Mouse (Mus musculus) neural tube, embryonic 13.5 days (tissue): ENCODE data around the gene Sipa1l2. TPM values are rescaled to one million over a fixed set of nuclear protein-coding genes. Genes with fewer than 3 reads are reported as not detected.

Experiments
- ATAC-seq: fragments of 200-750 bp; cut with Nextera tagmentation; 2 replicates; pipeline ENCODE4 v1.8.0; 2017; ENCODE audit warnings: low read depth, mild to moderate bottlenecking, moderate TSS enrichment, moderate library complexity
- H3K27ac ChIP-seq: fragments of 300-500 bp; sonication (generic); replicated peaks from 2 replicates; pipeline ENCODE4 v1.5.1; 2015; ENCODE audit warnings: moderate library complexity, mild to moderate bottlenecking, inconsistent platforms
- H3K27me3 ChIP-seq: fragments of 300-500 bp; sonication (generic); 2 replicates; pipeline ENCODE4 v1.6.1; 2015; ENCODE audit warnings: mild to moderate bottlenecking, inconsistent platforms
- H3K36me3 ChIP-seq: fragments of 300-500 bp; sonication (generic); 2 replicates; pipeline ENCODE4 v1.6.1; 2015; ENCODE audit warnings: mild to moderate bottlenecking, inconsistent platforms
- H3K4me1 ChIP-seq: fragments of 300-500 bp; sonication (generic); replicated peaks from 2 replicates; pipeline ENCODE4 v1.6.1; 2015; ENCODE audit warnings: inconsistent platforms
- H3K4me2 ChIP-seq: fragments of 300-500 bp; sonication (generic); 2 replicates; pipeline ENCODE4 v1.6.1; 2015; ENCODE audit warnings: inconsistent platforms, mild to moderate bottlenecking, moderate library complexity
- H3K4me3 ChIP-seq: fragments of 300-500 bp; sonication (generic); 2 replicates; pipeline ENCODE4 v1.5.1; 2015; ENCODE audit warnings: mild to moderate bottlenecking, inconsistent platforms
- H3K9ac ChIP-seq: fragments of 300-500 bp; sonication (generic); 2 replicates; pipeline ENCODE4 v1.6.1; 2015; ENCODE audit warnings: moderate library complexity, mild to moderate bottlenecking, inconsistent platforms
- H3K9me3 ChIP-seq: fragments of 300-500 bp; sonication (generic); 2 replicates; pipeline ENCODE4 v1.6.1; 2016; ENCODE audit warnings: inconsistent platforms
- WGBS: fragments of 180-500 bp; shearing (Covaris S2); methylation state at CpG from one replicate; pipeline ENCODE4 v1.1.7; 2015; 5-methylcytosine and 5-hydroxymethylcytosine counted together
- polyA plus RNA-seq: library from polyadenylated mRNA; unstranded; fragments of >200 nt; fragmentation: Nextera tagmentation; extraction: Ambion mirVana; gene quantifications from 2 replicates; pipeline ENCODE4 v1.2.1, GENCODE M21; 2015

Sipa1l2 gene
- polyA plus RNA-seq, 1 experiment from 2014 or later = 19.7 TPM

- Histone ChIP-seq H3K36me3 (no peaks in the 10 kb centered on the region), H3K27ac (peak overlapping the region; percentile 50), H3K27me3 (0 out of 2 replicates have a peak, but pooled peaks cover 10% of the 10 kb centered on the region), H3K4me3 (no peak overlapping the region), H3K4me1 (peaks cover 44% of the 10 kb centered on the region), H3K9ac (no peak overlapping the region), H3K4me2 (no peak overlapping the region), H3K9me3 (no peaks in the 10 kb centered on the region)
- peak; percentile 73 for ATAC-seq
- 19% methylated on average over 6 of the region's 6 CpGs for WGBS
Measured at GRCm38 (mm10) chr8:125385519-125386150, 184.0 kb downstream of the Sipa1l2 start.

- Histone ChIP-seq H3K9ac (no peak overlapping the region), H3K4me3 (no peak overlapping the region), H3K27ac (no peak overlapping the region), H3K36me3 (no peaks in the 10 kb centered on the region), H3K9me3 (no peaks in the 10 kb centered on the region), H3K4me2 (no peak overlapping the region), H3K27me3 (0 out of 2 replicates have a peak, but pooled peaks cover 10% of the 10 kb centered on the region), H3K4me1 (peaks cover 34% of the 10 kb centered on the region)
- no peak for ATAC-seq
- 87% methylated on average over 4 of the region's 4 CpGs for WGBS
Measured at GRCm38 (mm10) chr8:125384551-125385183, 184.9 kb downstream of the Sipa1l2 start.

GRCm38 (mm10) chr8:125381674-125382073, 187.9 kb downstream of the Sipa1l2 start:
- ATAC-seq = no peak
- H3K9ac ChIP-seq = no peak overlapping the region
- WGBS = 81% methylated on average over 3 of the region's 3 CpGs

GRCm38 (mm10) chr8:125379939-125380338, 189.7 kb downstream of the Sipa1l2 start:
- WGBS = 72% methylated on average over 7 of the region's 7 CpGs
- no peak overlapping the region for H3K9ac ChIP-seq

More at GRCm38 (mm10) chr8:125381674-125382073, 187.9 kb downstream of the Sipa1l2 start:
- Histone ChIP-seq H3K4me3 (no peak overlapping the region), H3K36me3 (no peaks in the 10 kb centered on the region), H3K9me3 (no peaks in the 10 kb centered on the region), H3K27me3 (0 out of 2 replicates have a peak, but pooled peaks cover 10% of the 10 kb centered on the region), H3K27ac (no peak overlapping the region), H3K4me2 (no peak overlapping the region), H3K4me1 (peaks cover 19% of the 10 kb centered on the region)

GRCm38 (mm10) chr8:125379156-125379555, 190.5 kb downstream of the Sipa1l2 start:
- WGBS = 79% methylated on average over 10 of the region's 10 CpGs
- H3K4me2 ChIP-seq = no peak overlapping the region
- H3K27me3 ChIP-seq = 0 out of 2 replicates have a peak, but pooled peaks cover 10% of the 10 kb centered on the region
- H3K9me3 ChIP-seq = no peaks in the 10 kb centered on the region
- H3K9ac ChIP-seq = no peak overlapping the region
- H3K4me3 ChIP-seq = no peak overlapping the region
- H3K4me1 ChIP-seq = peaks cover 11% of the 10 kb centered on the region
- no peaks in the 10 kb centered on the region for H3K36me3 ChIP-seq
- no peak overlapping the region for H3K27ac ChIP-seq
- no peak for ATAC-seq

More at GRCm38 (mm10) chr8:125379939-125380338, 189.7 kb downstream of the Sipa1l2 start:
- Histone ChIP-seq H3K4me3 (no peak overlapping the region), H3K36me3 (no peaks in the 10 kb centered on the region), H3K27ac (no peak overlapping the region), H3K4me1 (peaks cover 14% of the 10 kb centered on the region), H3K4me2 (no peak overlapping the region), H3K27me3 (0 out of 2 replicates have a peak, but pooled peaks cover 10% of the 10 kb centered on the region), H3K9me3 (no peaks in the 10 kb centered on the region)
- no peak for ATAC-seq

GRCm38 (mm10) chr8:125377704-125378103, 191.9 kb downstream of the Sipa1l2 start:
- peaks cover 11% of the 10 kb centered on the region for H3K4me1 ChIP-seq
- no peak for ATAC-seq
- H3K27me3 ChIP-seq = 0 out of 2 replicates have a peak, but pooled peaks cover 8% of the 10 kb centered on the region
- no peaks in the 10 kb centered on the region for H3K36me3 ChIP-seq
- no peak overlapping the region for H3K9ac ChIP-seq
- 82% methylated on average over 3 of the region's 3 CpGs for WGBS
- H3K27ac ChIP-seq = no peak overlapping the region
- no peak overlapping the region for H3K4me3 ChIP-seq
- H3K9me3 ChIP-seq = no peaks in the 10 kb centered on the region
- no peak overlapping the region for H3K4me2 ChIP-seq

- peak overlapping the region; percentile 59; the same call in 1 of the 2 replicates for H3K27ac ChIP-seq
- no peak overlapping the region for H3K4me2 ChIP-seq
- no peak for ATAC-seq
Measured at GRCm38 (mm10) chr8:125376448-125376845, 193.2 kb downstream of the Sipa1l2 start.

GRCm38 (mm10) chr8:125375659-125376447, 193.8 kb downstream of the Sipa1l2 start:
- ATAC-seq = peak; percentile 52
- no peak overlapping the region for H3K4me3 ChIP-seq

More at GRCm38 (mm10) chr8:125376448-125376845, 193.2 kb downstream of the Sipa1l2 start:
- Histone ChIP-seq H3K9ac (no peak overlapping the region), H3K27me3 (no peaks in the 10 kb centered on the region), H3K4me3 (no peak overlapping the region), H3K4me1 (peaks cover 11% of the 10 kb centered on the region), H3K9me3 (no peaks in the 10 kb centered on the region), H3K36me3 (no peaks in the 10 kb centered on the region)
- WGBS = 66% methylated on average over 6 of the region's 6 CpGs

GRCm38 (mm10) chr8:125372596-125372995, 197.0 kb downstream of the Sipa1l2 start:
- WGBS = 93% methylated on average over 4 of the region's 4 CpGs
- Histone ChIP-seq H3K4me3 (no peak overlapping the region), H3K27ac (no peak overlapping the region), H3K4me1 (peaks cover 30% of the 10 kb centered on the region), H3K27me3 (0 out of 2 replicates have a peak, but pooled peaks cover under 1% of the 10 kb centered on the region), H3K9me3 (no peaks in the 10 kb centered on the region), H3K9ac (no peak overlapping the region), H3K4me2 (no peak overlapping the region), H3K36me3 (no peaks in the 10 kb centered on the region)
- no peak for ATAC-seq

More at GRCm38 (mm10) chr8:125375659-125376447, 193.8 kb downstream of the Sipa1l2 start:
- no peak overlapping the region for H3K9ac ChIP-seq
- H3K36me3 ChIP-seq = no peaks in the 10 kb centered on the region
- no peak overlapping the region for H3K4me2 ChIP-seq
- H3K9me3 ChIP-seq = no peaks in the 10 kb centered on the region
- peak overlapping the region; percentile 59 for H3K27ac ChIP-seq
- no peaks in the 10 kb centered on the region for H3K27me3 ChIP-seq
- H3K4me1 ChIP-seq = peaks cover 11% of the 10 kb centered on the region
- WGBS = 59% methylated on average over 8 of the region's 8 CpGs

- H3K4me2 ChIP-seq = no peak overlapping the region
- ATAC-seq = 0 out of 2 replicates have a peak, but pooled peaks have one; percentile 40
- H3K9me3 ChIP-seq = no peaks in the 10 kb centered on the region
- peaks cover 19% of the 10 kb centered on the region for H3K4me1 ChIP-seq
- no peak overlapping the region for H3K4me3 ChIP-seq
- no peaks in the 10 kb centered on the region for H3K36me3 ChIP-seq
- 0 out of 2 replicates have a peak overlapping the region, but pooled peaks have one; percentile 6 for H3K27ac ChIP-seq
- peaks cover 8% of the 10 kb centered on the region; the same call in 1 of the 2 replicates for H3K27me3 ChIP-seq
- WGBS = 38% methylated on average over 8 of the region's 8 CpGs
- no peak overlapping the region for H3K9ac ChIP-seq
Measured at GRCm38 (mm10) chr8:125369491-125370236, 199.9 kb downstream of the Sipa1l2 start.

- 71% methylated on average over 4 of the region's 4 CpGs for WGBS
- Histone ChIP-seq H3K27me3 (peaks cover 12% of the 10 kb centered on the region; the same call in 1 of the 2 replicates), H3K4me3 (no peak overlapping the region), H3K4me1 (peaks cover 19% of the 10 kb centered on the region), H3K27ac (no peak overlapping the region), H3K9me3 (no peaks in the 10 kb centered on the region), H3K4me2 (no peak overlapping the region), H3K9ac (no peak overlapping the region), H3K36me3 (no peaks in the 10 kb centered on the region)
- no peak for ATAC-seq
Measured at GRCm38 (mm10) chr8:125368341-125369035, 201.1 kb downstream of the Sipa1l2 start.
